Mouse (Mus musculus) limb, embryonic 12.5 days (tissue): ENCODE measurements around the gene Fam83e. TPM values are rescaled to one million over a fixed set of nuclear protein-coding genes. Genes with fewer than 3 reads are reported as not detected.

Experiments used
- ATAC-seq: fragments of 200-750 bp; cut with Nextera tagmentation; 2 replicates; pipeline ENCODE4 v1.8.0; 2017; ENCODE audit warnings: low read depth, moderate TSS enrichment; ENCODE audit not compliant: insufficient number of reproducible peaks, insufficient read depth, low FRiP score, low TSS enrichment
- H3K27ac ChIP-seq: fragments of 300-500 bp; sonication (generic); 2 replicates; pipeline ENCODE4 v1.5.1; 2016; ENCODE audit warnings: mild to moderate bottlenecking, moderate library complexity
- H3K27me3 ChIP-seq: fragments of 300-500 bp; sonication (generic); 2 replicates; pipeline ENCODE4 v1.6.1; 2016; ENCODE audit warnings: mild to moderate bottlenecking, moderate library complexity
- H3K36me3 ChIP-seq: fragments of 300-500 bp; sonication (generic); 2 replicates; pipeline ENCODE4 v1.6.1; 2016; ENCODE audit warnings: mild to moderate bottlenecking, moderate library complexity
- H3K4me1 ChIP-seq: fragments of 300-500 bp; sonication (generic); replicated peaks from 2 replicates; pipeline ENCODE4 v1.6.1; 2016
- H3K4me2 ChIP-seq: fragments of 300-500 bp; sonication (generic); 2 replicates; pipeline ENCODE4 v1.6.1; 2016; ENCODE audit warnings: mild to moderate bottlenecking, moderate library complexity
- H3K4me3 ChIP-seq: fragments of 300-500 bp; sonication (generic); replicated peaks from 2 replicates; pipeline ENCODE4 v1.5.1; 2016; ENCODE audit warnings: mild to moderate bottlenecking
- H3K9ac ChIP-seq: fragments of 300-500 bp; sonication (generic); replicated peaks from 2 replicates; pipeline ENCODE4 v1.6.1; 2016; ENCODE audit warnings: mild to moderate bottlenecking, moderate library complexity
- H3K9me3 ChIP-seq: fragments of 300-500 bp; sonication (generic); 2 replicates; pipeline ENCODE4 v1.6.1; 2016; ENCODE audit warnings: mild to moderate bottlenecking, moderate library complexity
- WGBS: fragments of 180-500 bp; shearing (Covaris S2); methylation state at CpG from one replicate; pipeline ENCODE4 v1.1.7; 2016; 5-methylcytosine and 5-hydroxymethylcytosine counted together
- polyA plus RNA-seq: library from polyadenylated mRNA; unstranded; fragments of >200 nt; fragmentation: Nextera tagmentation; extraction: Ambion mirVana; gene quantifications from 2 replicates; pipeline ENCODE4 v1.2.1, GENCODE M21; 2016

Fam83e gene
- 1.0 and 1.3 TPM in 2 replicates for polyA plus RNA-seq

GRCm38 (mm10) chr7:45720413-45721233 is at the start of gene Fam83e:
Gene Fam83e (plus strand): TSS chr7:45721212.
- 84% methylated on average over 14 of the region's 14 CpGs for WGBS
- Histone ChIP-seq H3K36me3 (peaks cover 66% of the 10 kb centered on the region), H3K9me3 (no peaks in the 10 kb centered on the region), H3K4me2 (peak within 1 kb of the TSS; percentile 98; the same call in 1 of the 2 replicates), H3K9ac (no peak within 1 kb of the TSS), H3K4me3 (0 out of 2 replicates have a peak within 1 kb of the TSS, but pooled peaks have one; percentile 4), H3K4me1 (peaks cover 33% of the 10 kb centered on the region), H3K27ac (0 out of 2 replicates have a peak within 1 kb of the TSS, but pooled peaks have one; percentile 23), H3K27me3 (no peaks in the 10 kb centered on the region)
- no peak for ATAC-seq

GRCm38 (mm10) chr7:45677627-45678295 is 43.3 kb upstream of the Fam83e start:
- no peak for ATAC-seq

GRCm38 (mm10) chr7:45678513-45678912 is 42.5 kb upstream of the Fam83e start:
- H3K4me1 ChIP-seq = no peaks in the 10 kb centered on the region; the same call in 1 of the 2 replicates
- no peak overlapping the region for H3K4me2 ChIP-seq
- 92% methylated on average over 14 of the region's 14 CpGs for WGBS
- no peaks in the 10 kb centered on the region for H3K36me3 ChIP-seq
- no peak overlapping the region for H3K9ac ChIP-seq
- H3K9me3 ChIP-seq = no peaks in the 10 kb centered on the region
- H3K27me3 ChIP-seq = no peaks in the 10 kb centered on the region
- no peak for ATAC-seq
- no peak overlapping the region for H3K27ac ChIP-seq
- H3K4me3 ChIP-seq = no peak overlapping the region

More at GRCm38 (mm10) chr7:45677627-45678295, 43.3 kb upstream of the Fam83e start:
- Histone ChIP-seq H3K9me3 (no peaks in the 10 kb centered on the region), H3K4me1 (no peaks in the 10 kb centered on the region; the same call in 1 of the 2 replicates), H3K9ac (no peak overlapping the region), H3K4me3 (no peak overlapping the region), H3K4me2 (no peak overlapping the region), H3K27me3 (no peaks in the 10 kb centered on the region), H3K27ac (no peak overlapping the region), H3K36me3 (no peaks in the 10 kb centered on the region)
- 66% methylated on average over 7 of the region's 7 CpGs for WGBS

- peaks cover 6% of the 10 kb centered on the region; the same call in 1 of the 2 replicates for H3K4me1 ChIP-seq
- no peak overlapping the region for H3K27ac ChIP-seq
- WGBS = 83% methylated on average over 14 of the region's 14 CpGs
- no peaks in the 10 kb centered on the region for H3K27me3 ChIP-seq
- no peak overlapping the region for H3K9ac ChIP-seq
- no peak overlapping the region for H3K4me3 ChIP-seq
- no peak overlapping the region for H3K4me2 ChIP-seq
- no peak for ATAC-seq
- no peaks in the 10 kb centered on the region for H3K9me3 ChIP-seq
- H3K36me3 ChIP-seq = no peaks in the 10 kb centered on the region
Observed at GRCm38 (mm10) chr7:45679966-45680621, 40.9 kb upstream of the Fam83e start.

- H3K27ac ChIP-seq = no peak overlapping the region
- 0 out of 2 replicates have a peak, but pooled peaks cover 2% of the 10 kb centered on the region for H3K27me3 ChIP-seq
- no peak overlapping the region for H3K4me3 ChIP-seq
- WGBS = 85% methylated on average over 8 of the region's 8 CpGs
- H3K9me3 ChIP-seq = no peaks in the 10 kb centered on the region
- H3K36me3 ChIP-seq = no peaks in the 10 kb centered on the region
- ATAC-seq = no peak
- no peak overlapping the region for H3K4me2 ChIP-seq
- peaks cover 17% of the 10 kb centered on the region for H3K4me1 ChIP-seq
- no peak overlapping the region for H3K9ac ChIP-seq
Observed at GRCm38 (mm10) chr7:45681046-45681736, 39.8 kb upstream of the Fam83e start.

GRCm38 (mm10) chr7:45682144-45683126 is 38.6 kb upstream of the Fam83e start:
- H3K9me3 ChIP-seq = no peaks in the 10 kb centered on the region
- H3K9ac ChIP-seq = 0 out of 2 replicates have a peak overlapping the region, but pooled peaks have one; percentile 31
- H3K27me3 ChIP-seq = 0 out of 2 replicates have a peak, but pooled peaks cover 6% of the 10 kb centered on the region
- ATAC-seq = peak; percentile 61
- H3K36me3 ChIP-seq = no peaks in the 10 kb centered on the region
- H3K4me1 ChIP-seq = peaks cover 21% of the 10 kb centered on the region
- H3K4me3 ChIP-seq = 0 out of 2 replicates have a peak overlapping the region, but pooled peaks have one; percentile 9
- H3K4me2 ChIP-seq = peak overlapping the region; percentile 40
- 29% methylated on average over 14 of the region's 14 CpGs for WGBS
- H3K27ac ChIP-seq = peak overlapping the region; percentile 67

- Histone ChIP-seq H3K9me3 (no peaks in the 10 kb centered on the region), H3K36me3 (no peaks in the 10 kb centered on the region), H3K4me3 (no peak within 1 kb of the TSS), H3K4me2 (peak within 1 kb of the TSS; percentile 40; the same call in 1 of the 2 replicates), H3K9ac (0 out of 2 replicates have a peak within 1 kb of the TSS, but pooled peaks have one; percentile 18), H3K27ac (no peak within 1 kb of the TSS; the same call in 1 of the 2 replicates), H3K4me1 (peaks cover 21% of the 10 kb centered on the region), H3K27me3 (0 out of 2 replicates have a peak, but pooled peaks cover 6% of the 10 kb centered on the region)
- ATAC-seq = no peak
- WGBS = 77% methylated on average over 7 of the region's 7 CpGs
Observed at GRCm38 (mm10) chr7:45683396-45684050, 37.5 kb upstream of the Fam83e start, which contains the start of gene Ntn5. Gene Ntn5 (plus strand): TSS chr7:45684022.

- Histone ChIP-seq H3K36me3 (no peaks in the 10 kb centered on the region), H3K4me1 (peaks cover 28% of the 10 kb centered on the region), H3K27me3 (0 out of 2 replicates have a peak, but pooled peaks cover 6% of the 10 kb centered on the region), H3K27ac (peak overlapping the region; percentile 57; the same call in 1 of the 2 replicates), H3K9me3 (no peaks in the 10 kb centered on the region), H3K4me3 (no peak overlapping the region), H3K9ac (no peak overlapping the region; the same call in 1 of the 2 replicates), H3K4me2 (0 out of 2 replicates have a peak overlapping the region, but pooled peaks have one; percentile 2)
- no peak for ATAC-seq
- WGBS = 28% methylated on average over 10 of the region's 10 CpGs
Observed at GRCm38 (mm10) chr7:45685811-45686210, 35.2 kb upstream of the Fam83e start.

GRCm38 (mm10) chr7:45686841-45687240 is 34.2 kb upstream of the Fam83e start:
- Histone ChIP-seq H3K27me3 (0 out of 2 replicates have a peak, but pooled peaks cover 6% of the 10 kb centered on the region), H3K4me1 (peaks cover 28% of the 10 kb centered on the region), H3K4me2 (no peak overlapping the region), H3K4me3 (no peak overlapping the region), H3K27ac (no peak overlapping the region), H3K9me3 (no peaks in the 10 kb centered on the region), H3K36me3 (no peaks in the 10 kb centered on the region), H3K9ac (no peak overlapping the region)
- no peak for ATAC-seq
- 75% methylated on average over 3 of the region's 3 CpGs for WGBS
